Comparison of ENCODE assay signal across 15 mouse cellular contexts in the genomic region with DNA sequence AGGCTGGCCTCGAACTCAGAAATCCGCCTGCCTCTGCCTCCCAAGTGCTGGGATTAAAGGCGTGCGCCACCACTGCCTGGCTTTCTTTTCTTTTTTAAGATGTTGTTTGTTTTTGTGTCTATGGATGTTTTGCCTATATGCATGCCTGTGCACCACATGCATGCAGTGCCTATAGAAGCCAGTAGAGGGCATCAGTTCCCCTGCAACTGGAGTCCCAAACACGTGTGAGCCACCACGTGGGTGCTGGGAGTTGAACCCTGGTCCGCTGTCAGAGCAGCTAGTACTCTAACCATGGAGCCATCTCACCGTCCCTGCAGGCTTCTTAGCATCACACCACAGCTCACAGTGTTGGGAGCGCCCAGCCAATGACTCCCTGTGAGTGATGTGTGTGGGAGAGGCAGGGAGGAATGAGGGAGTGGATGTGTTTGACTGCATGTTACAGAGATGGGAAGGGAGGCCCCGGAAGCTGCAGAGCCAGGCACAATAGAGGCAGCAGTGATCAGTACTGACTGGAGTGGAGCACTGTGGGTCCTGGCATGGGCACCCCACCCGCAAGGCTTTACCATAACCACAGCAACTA. TPM values are rescaled to one million over a fixed set of nuclear protein-coding genes. Genes with fewer than 3 reads are reported as not detected.
DNase-seq lines count a peak whose midpoint lies in the region; ATAC-seq and TF ChIP-seq lines count a peak whose summit lies in the region.
"Had no signal": no experiment of that assay in that cellular context is flagged by ENCODE, and none has a peak within 500 bp of the region (broad histone marks: within the 10 kb centered on the region; RNA-seq: fewer than 3 reads in every experiment).

No protein-coding gene starts in this region.

- no peak overlapping the region for H3K9ac ChIP-seq in kidney, postnatal 0 days (ENCODE audit: low read depth, low read length)
- no peak overlapping the region for H3K9ac ChIP-seq in midbrain, embryonic 13.5 days (replicated peaks)
- peak overlapping the region; percentile 69; the same call in 1 of the 2 replicates for H3K9ac ChIP-seq in ES-E14 (ENCODE audit: insufficient read depth, low read depth, low read length, poor library complexity, severe bottlenecking)
- H3K9ac ChIP-seq: hindbrain, embryonic 14.5 days had no signal

- H3K36me3 ChIP-seq in kidney, postnatal 0 days (ENCODE audit: insufficient read depth, low read length) = no peaks in the 10 kb centered on the region
- H3K36me3 ChIP-seq in midbrain, embryonic 10.5 days = no peaks in the 10 kb centered on the region
- H3K36me3 ChIP-seq in midbrain, embryonic 13.5 days = no peaks in the 10 kb centered on the region
- H3K36me3 ChIP-seq in ES-E14 (ENCODE audit: control insufficient read depth, insufficient read depth, low read length, poor library complexity, severe bottlenecking) = no peaks in the 10 kb centered on the region
- H3K36me3 ChIP-seq: limb, embryonic 10.5 days had no signal

- no peak overlapping the region for H3K4me3 ChIP-seq in kidney, postnatal 0 days (replicated peaks; ENCODE audit: low read depth, low read length)
- H3K4me3 ChIP-seq in midbrain, embryonic 10.5 days = no peak overlapping the region
- H3K4me3 ChIP-seq in midbrain, embryonic 13.5 days (replicated peaks) = no peak overlapping the region
- H3K4me3 ChIP-seq in ES-E14 (ENCODE audit: insufficient read depth in 1 of 2, low read depth in 1 of 2, low read length in 2 of 2, poor library complexity in 1 of 2, severe bottlenecking in 1 of 2) = no peak overlapping the region
- H3K4me3 ChIP-seq: limb, embryonic 10.5 days had no signal

- 63% methylated on average over 9 of the region's 11 CpGs for WGBS in kidney, postnatal 0 days
- WGBS in midbrain, embryonic 10.5 days = 80% methylated on average over 11 of the region's 11 CpGs
- 83% methylated on average over 11 of the region's 11 CpGs for WGBS in midbrain, embryonic 13.5 days

- H3K27me3 ChIP-seq in kidney, postnatal 0 days (ENCODE audit: insufficient read depth, low read length) = no peaks in the 10 kb centered on the region
- no peaks in the 10 kb centered on the region for H3K27me3 ChIP-seq in midbrain, embryonic 10.5 days (ENCODE audit: low read depth, poor library complexity, severe bottlenecking)
- H3K27me3 ChIP-seq in midbrain, embryonic 13.5 days = 0 out of 2 replicates have a peak, but pooled peaks cover 4% of the 10 kb centered on the region

- no peak overlapping the region for H3K27ac ChIP-seq in kidney, postnatal 0 days
- peak overlapping the region; percentile 81 for H3K27ac ChIP-seq in midbrain, embryonic 10.5 days (replicated peaks)
- H3K27ac ChIP-seq in midbrain, embryonic 13.5 days = no peak overlapping the region
- no peak overlapping the region for H3K27ac ChIP-seq in ES-E14 (ENCODE audit: insufficient read depth, low read depth, low read length, poor library complexity, severe bottlenecking)
- H3K27ac ChIP-seq: hindbrain, embryonic 14.5 days; limb, embryonic 10.5 days had no signal

- H3K4me1 ChIP-seq in kidney, postnatal 0 days (replicated peaks; ENCODE audit: insufficient read depth, low read length) = peaks cover 11% of the 10 kb centered on the region; the same call in 1 of the 2 replicates
- H3K4me1 ChIP-seq in midbrain, embryonic 10.5 days = peaks cover 50% of the 10 kb centered on the region
- H3K4me1 ChIP-seq in midbrain, embryonic 13.5 days (replicated peaks) = peaks cover 31% of the 10 kb centered on the region
- peaks cover 1 to 5% of the 10 kb centered on the region in 2 experiments; a peak in 2 of 4 replicates for H3K4me1 ChIP-seq in ES-E14 (ENCODE audit: control insufficient read depth in 2 of 2, insufficient read depth in 2 of 2, low read length in 2 of 2, poor library complexity in 1 of 2)

- H3K9me3 ChIP-seq in kidney, postnatal 0 days (replicated peaks; ENCODE audit: low read length) = no peaks in the 10 kb centered on the region
- H3K9me3 ChIP-seq in midbrain, embryonic 10.5 days (replicated peaks) = no peaks in the 10 kb centered on the region
- no peaks in the 10 kb centered on the region for H3K9me3 ChIP-seq in midbrain, embryonic 13.5 days
- no peaks in the 10 kb centered on the region for H3K9me3 ChIP-seq in ES-E14 (ENCODE audit: control insufficient read depth, insufficient read depth, low read depth, low read length)
- H3K9me3 ChIP-seq: limb, embryonic 10.5 days had no signal

- TF ChIP-seq POLR2A in brain, embryonic 14.5 days (IDR thresholded peaks at IDR 0.05; ENCODE audit: borderline replicate concordance, extremely low read depth, insufficient read depth, insufficient read length, poor library complexity, severe bottlenecking) = no peak

- no peak overlapping the region for H3K4me2 ChIP-seq in kidney, postnatal 0 days (ENCODE audit: low read length)
- H3K4me2 ChIP-seq in midbrain, embryonic 13.5 days (replicated peaks) = no peak overlapping the region
- H3K4me2 ChIP-seq: hindbrain, embryonic 14.5 days had no signal

- in situ Hi-C loops in ES-E14 (cut with MboI; ENCODE audit: low sequenced_read_pairs in 2 of 2, unreplicated experiment in 2 of 2) = no loop called here

- ATAC-seq in kidney, postnatal 0 days (replicated peaks; ENCODE audit: low FRiP score, low read depth) = no peak
- no peak for ATAC-seq in midbrain, embryonic 13.5 days
- ATAC-seq in erythroid progenitor cell, adult 5-6 weeks (replicated peaks; ENCODE audit: low FRiP score, poor library complexity, severe bottlenecking) = no peak
- ATAC-seq in erythroblast, adult 5-6 weeks (replicated peaks; ENCODE audit: low FRiP score, poor library complexity, severe bottlenecking) = no peak

- DNase-seq in kidney, postnatal 0 days (ENCODE audit: low spot score) = peak; percentile 56
- no peak for DNase-seq in kidney, postnatal 36 days
- DNase-seq in midbrain, embryonic 10.5 days (ENCODE audit: low spot score) = no peak
- peak; percentile 71 for DNase-seq in ES-E14 (ENCODE audit: low read depth, low spot score)
- DNase-seq in brain, embryonic 14.5 days (ENCODE audit: low read depth) = no peak
- DNase-seq: adrenal gland, postnatal 10 days; cerebellum, adult 11 months; kidney, adult 9 months; right cerebral cortex, postnatal 4 days had no signal

- TF ChIP-seq CTCF in kidney, postnatal 0 days (IDR thresholded peaks at IDR 0.05; ENCODE audit: low read depth) = peak; percentile 54
- TF ChIP-seq CTCF in brain, embryonic 14.5 days (IDR thresholded peaks at IDR 0.05; ENCODE audit: borderline replicate concordance, extremely low read depth, insufficient read depth, insufficient read length) = peak; percentile 18; the same call in 1 of the 2 replicates

TF ChIP-seq in ES-E14, 5 proteins besides CTCF, POLR2A, EP300 and RAD21:
- TF ChIP-seq CHD2 (IDR thresholded peaks at IDR 0.05; ENCODE audit: low read depth, low read length) = no peak
- no peak for TF ChIP-seq ZC3H11A (IDR thresholded peaks at IDR 0.05; ENCODE audit: borderline replicate concordance, low read depth, low read length)
- TF ChIP-seq HCFC1 (IDR thresholded peaks at IDR 0.05; ENCODE audit: borderline replicate concordance, insufficient read depth, low read length) = no peak

RNA-seq across cellular contexts. Expression of gene Wfdc1, which starts 7.9 kb away (rescaled TPM):
- polyA plus RNA-seq in kidney, postnatal 0 days (2015; fragmentation: Nextera tagmentation; extraction: Ambion mirVana) = 6.2 and 6.9 TPM in 2 replicates
- 20.5 and 32.9 TPM in 2 replicates for polyA plus RNA-seq in midbrain, embryonic 10.5 days (2016; fragmentation: Nextera tagmentation; extraction: Ambion mirVana)
- 2.0 and 2.1 TPM in 2 replicates for polyA plus RNA-seq in midbrain, embryonic 13.5 days (2015; fragmentation: Nextera tagmentation; extraction: Ambion mirVana)
- total RNA-seq in ES-E14 (2012; rRNA removed) = 0.13 TPM in 1 of 2 replicates, not detected in the other
- polyA plus RNA-seq in brain, embryonic 14.5 days (2012; rRNA removed) = 3.1 TPM in 2 replicates
- total RNA-seq in erythroid progenitor cell, adult 5-6 weeks (2015; ENCODE audit: low replicate concordance) = not detected in 2 replicates
- not detected in 2 replicates for total RNA-seq in erythroid progenitor cell, adult 5-6 weeks (2017; ENCODE audit: low replicate concordance)
- not detected in 2 replicates for total RNA-seq in erythroblast, adult 5-6 weeks (2015; ENCODE audit: low replicate concordance)
- total RNA-seq in erythroblast, adult 5-6 weeks (2017; ENCODE audit: low replicate concordance) = not detected in 2 replicates

RNA-seq across cellular contexts. Expression of gene Atp2c2, which starts 25.7 kb away (rescaled TPM):
- 1.3 and 1.6 TPM in 2 replicates for polyA plus RNA-seq in kidney, postnatal 0 days (2015; fragmentation: Nextera tagmentation; extraction: Ambion mirVana)
- 1.2 and 1.6 TPM in 2 replicates for polyA plus RNA-seq in midbrain, embryonic 10.5 days (2016; fragmentation: Nextera tagmentation; extraction: Ambion mirVana)
- polyA plus RNA-seq in midbrain, embryonic 13.5 days (2015; fragmentation: Nextera tagmentation; extraction: Ambion mirVana) = not detected in 2 replicates
- 0.80 and 0.90 TPM in 2 replicates for total RNA-seq in ES-E14 (2012; rRNA removed)
- polyA plus RNA-seq in brain, embryonic 14.5 days (2012; rRNA removed) = 0.24 and 0.38 TPM in 2 replicates
- total RNA-seq in erythroid progenitor cell, adult 5-6 weeks (2015; ENCODE audit: low replicate concordance) = not detected in 2 replicates
- not detected in 2 replicates for total RNA-seq in erythroid progenitor cell, adult 5-6 weeks (2017; ENCODE audit: low replicate concordance)
- total RNA-seq in erythroblast, adult 5-6 weeks (2015; ENCODE audit: low replicate concordance) = not detected in 2 replicates
- total RNA-seq in erythroblast, adult 5-6 weeks (2017; ENCODE audit: low replicate concordance) = not detected in 2 replicates
- total RNA-seq: gastrocnemius, postnatal 4 days had no signal

RNA-seq across cellular contexts. Expression of gene Kcng4, which starts 38.6 kb away (rescaled TPM):
- polyA plus RNA-seq in kidney, postnatal 0 days (2015; fragmentation: Nextera tagmentation; extraction: Ambion mirVana) = 0.14 and 0.28 TPM in 2 replicates
- 0.19 and 0.52 TPM in 2 replicates for polyA plus RNA-seq in midbrain, embryonic 10.5 days (2016; fragmentation: Nextera tagmentation; extraction: Ambion mirVana)
- 0.08 and 0.47 TPM in 2 replicates for polyA plus RNA-seq in midbrain, embryonic 13.5 days (2015; fragmentation: Nextera tagmentation; extraction: Ambion mirVana)
- 0.67 and 0.74 TPM in 2 replicates for total RNA-seq in ES-E14 (2012; rRNA removed)
- polyA plus RNA-seq in brain, embryonic 14.5 days (2012; rRNA removed) = 0.14 and 0.23 TPM in 2 replicates
- total RNA-seq in erythroid progenitor cell, adult 5-6 weeks (2015; ENCODE audit: low replicate concordance) = not detected in 2 replicates
- total RNA-seq in erythroid progenitor cell, adult 5-6 weeks (2017; ENCODE audit: low replicate concordance) = not detected in 2 replicates
- total RNA-seq in erythroblast, adult 5-6 weeks (2015; ENCODE audit: low replicate concordance) = not detected in 2 replicates
- total RNA-seq in erythroblast, adult 5-6 weeks (2017; ENCODE audit: low replicate concordance) = not detected in 2 replicates
- polyA plus RNA-seq: limb, embryonic 10.5 days had no signal

Comparison
In these comparisons a context has a peak if more than half of its experiments do, and no peak if none do; other contexts are left out.
1. DNase-seq: peak in kidney, postnatal 0 days (single experiment) and ES-E14 (single experiment); none in kidney, postnatal 36 days (0 of 2), midbrain, embryonic 10.5 days (single experiment) and brain, embryonic 14.5 days (single experiment).